Mouse (Mus musculus) embryonic facial prominence, embryonic 15.5 days (tissue): ENCODE results near the gene Negr1. TPM values are rescaled to one million over a fixed set of nuclear protein-coding genes. Genes with fewer than 3 reads are reported as not detected.

Experiments
- ATAC-seq: fragments of 200-750 bp; cut with Nextera tagmentation; 2 replicates; pipeline ENCODE4 v1.8.0; 2017; ENCODE audit warnings: low read depth, moderate TSS enrichment; ENCODE audit not compliant: insufficient number of reproducible peaks, low FRiP score, low TSS enrichment
- H3K27ac ChIP-seq: fragments of 300-500 bp; sonication (generic); replicated peaks from 2 replicates; pipeline ENCODE4 v1.5.1; 2015; ENCODE audit warnings: mild to moderate bottlenecking, inconsistent platforms
- H3K27me3 ChIP-seq: fragments of 300-500 bp; sonication (generic); 2 replicates; pipeline ENCODE4 v1.6.1; 2015; ENCODE audit warnings: inconsistent platforms
- H3K36me3 ChIP-seq: fragments of 300-500 bp; sonication (generic); 2 replicates; pipeline ENCODE4 v1.6.1; 2015; ENCODE audit warnings: mild to moderate bottlenecking, inconsistent platforms
- H3K4me1 ChIP-seq: fragments of 300-500 bp; sonication (generic); 2 replicates; pipeline ENCODE4 v1.6.1; 2015; ENCODE audit warnings: inconsistent platforms
- H3K4me2 ChIP-seq: fragments of 300-500 bp; sonication (generic); replicated peaks from 2 replicates; pipeline ENCODE4 v1.6.1; 2015; ENCODE audit warnings: mild to moderate bottlenecking, inconsistent platforms
- H3K4me3 ChIP-seq: fragments of 300-500 bp; sonication (generic); replicated peaks from 2 replicates; pipeline ENCODE4 v1.5.1; 2015; ENCODE audit warnings: mild to moderate bottlenecking, inconsistent platforms
- H3K9ac ChIP-seq: fragments of 300-500 bp; sonication (generic); 2 replicates; pipeline ENCODE4 v1.6.1; 2015; ENCODE audit warnings: inconsistent platforms
- H3K9me3 ChIP-seq: fragments of 300-500 bp; sonication (generic); replicated peaks from 2 replicates; pipeline ENCODE4 v1.6.1; 2016; ENCODE audit warnings: inconsistent platforms
- WGBS: fragments of 180-500 bp; shearing (Covaris S2); methylation state at CpG from one replicate; pipeline ENCODE4 v1.1.7; 2015; 5-methylcytosine and 5-hydroxymethylcytosine counted together
- polyA plus RNA-seq: library from polyadenylated mRNA; unstranded; fragments of >200 nt; fragmentation: Nextera tagmentation; extraction: Ambion mirVana; gene quantifications from 2 replicates; pipeline ENCODE4 v1.2.1, GENCODE M21; 2015

The Negr1 gene
- polyA plus RNA-seq, 1 experiment from 2014 or later, result 6.1 TPM

- H3K27ac ChIP-seq, result no peak overlapping the region
- H3K9me3 ChIP-seq, result no peaks in the 10 kb centered on the region
- no peaks in the 10 kb centered on the region for H3K27me3 ChIP-seq
- H3K9ac ChIP-seq, result no peak overlapping the region
- no peak overlapping the region for H3K4me2 ChIP-seq
- H3K4me3 ChIP-seq, result no peak overlapping the region
- H3K36me3 ChIP-seq, result no peaks in the 10 kb centered on the region
- WGBS, result 92% methylated on average over 4 of the region's 4 CpGs
- no peaks in the 10 kb centered on the region for H3K4me1 ChIP-seq
- no peak for ATAC-seq
These were observed 29.0 kb downstream of the Negr1 start for GRCm38 (mm10) chr3:156590612-156591011.

- Histone ChIP-seq H3K27me3 (no peaks in the 10 kb centered on the region), H3K36me3 (no peaks in the 10 kb centered on the region), H3K4me1 (no peaks in the 10 kb centered on the region), H3K4me3 (no peak overlapping the region), H3K27ac (no peak overlapping the region), H3K9me3 (no peaks in the 10 kb centered on the region), H3K4me2 (no peak overlapping the region), H3K9ac (no peak overlapping the region)
- 76% methylated on average over 2 of the region's 2 CpGs for WGBS
- ATAC-seq, result no peak
These were observed 29.5 kb downstream of the Negr1 start for GRCm38 (mm10) chr3:156591125-156591524.

- Histone ChIP-seq H3K36me3 (no peaks in the 10 kb centered on the region), H3K9me3 (no peaks in the 10 kb centered on the region), H3K9ac (no peak overlapping the region), H3K27ac (no peak overlapping the region), H3K4me3 (no peak overlapping the region), H3K4me2 (no peak overlapping the region), H3K4me1 (no peaks in the 10 kb centered on the region), H3K27me3 (no peaks in the 10 kb centered on the region)
- 52% methylated on average over 3 of the region's 3 CpGs for WGBS
- no peak for ATAC-seq
These were observed 45.3 kb downstream of the Negr1 start for GRCm38 (mm10) chr3:156606846-156607245.

- no peaks in the 10 kb centered on the region for H3K36me3 ChIP-seq
- ATAC-seq, result no peak
- no peak overlapping the region for H3K27ac ChIP-seq
- H3K9ac ChIP-seq, result no peak overlapping the region
- 78% methylated on average over 2 of the region's 2 CpGs for WGBS
- no peaks in the 10 kb centered on the region for H3K27me3 ChIP-seq
- no peak overlapping the region for H3K4me3 ChIP-seq
- no peaks in the 10 kb centered on the region for H3K9me3 ChIP-seq
- H3K4me2 ChIP-seq, result no peak overlapping the region
- no peaks in the 10 kb centered on the region for H3K4me1 ChIP-seq
These were observed 58.3 kb downstream of the Negr1 start for GRCm38 (mm10) chr3:156619921-156620320.

GRCm38 (mm10) chr3:156628594-156628993, 67.0 kb downstream of the Negr1 start:
- H3K27ac ChIP-seq, result no peak overlapping the region
- WGBS, result 39% methylated on average over 2 of the region's 2 CpGs
- no peaks in the 10 kb centered on the region for H3K4me1 ChIP-seq
- H3K36me3 ChIP-seq, result no peaks in the 10 kb centered on the region
- H3K9ac ChIP-seq, result no peak overlapping the region
- H3K27me3 ChIP-seq, result no peaks in the 10 kb centered on the region
- ATAC-seq, result no peak
- no peak overlapping the region for H3K4me3 ChIP-seq
- no peaks in the 10 kb centered on the region for H3K9me3 ChIP-seq
- no peak overlapping the region for H3K4me2 ChIP-seq

- no peak overlapping the region for H3K27ac ChIP-seq
- H3K9me3 ChIP-seq, result no peaks in the 10 kb centered on the region
- H3K36me3 ChIP-seq, result no peaks in the 10 kb centered on the region
- 27% methylated on average over 3 of the region's 3 CpGs for WGBS
- H3K4me3 ChIP-seq, result no peak overlapping the region
- ATAC-seq, result no peak
- no peak overlapping the region for H3K4me2 ChIP-seq
- no peaks in the 10 kb centered on the region for H3K27me3 ChIP-seq
- H3K9ac ChIP-seq, result no peak overlapping the region
- H3K4me1 ChIP-seq, result no peaks in the 10 kb centered on the region
These were observed 71.3 kb downstream of the Negr1 start for GRCm38 (mm10) chr3:156632942-156633341.

- Histone ChIP-seq H3K36me3 (no peaks in the 10 kb centered on the region), H3K27me3 (no peaks in the 10 kb centered on the region), H3K4me3 (no peak overlapping the region), H3K27ac (no peak overlapping the region), H3K4me2 (no peak overlapping the region), H3K4me1 (no peaks in the 10 kb centered on the region), H3K9ac (no peak overlapping the region), H3K9me3 (no peaks in the 10 kb centered on the region)
- no peak for ATAC-seq
- WGBS, result 62% methylated on average over 3 of the region's 3 CpGs
These were observed 77.8 kb downstream of the Negr1 start for GRCm38 (mm10) chr3:156639382-156639781.

- 77% methylated on average over 3 of the region's 3 CpGs for WGBS
- H3K4me2 ChIP-seq, result no peak overlapping the region
- no peaks in the 10 kb centered on the region for H3K36me3 ChIP-seq
- no peak overlapping the region for H3K9ac ChIP-seq
- H3K27me3 ChIP-seq, result no peaks in the 10 kb centered on the region
- ATAC-seq, result no peak
- no peaks in the 10 kb centered on the region for H3K4me1 ChIP-seq
- H3K27ac ChIP-seq, result no peak overlapping the region
- no peak overlapping the region for H3K4me3 ChIP-seq
- no peaks in the 10 kb centered on the region for H3K9me3 ChIP-seq
These were observed 82.2 kb downstream of the Negr1 start for GRCm38 (mm10) chr3:156643710-156644363.

GRCm38 (mm10) chr3:156648378-156648777, 86.8 kb downstream of the Negr1 start:
- no peaks in the 10 kb centered on the region for H3K9me3 ChIP-seq
- no peaks in the 10 kb centered on the region for H3K27me3 ChIP-seq
- H3K4me2 ChIP-seq, result no peak overlapping the region
- H3K4me3 ChIP-seq, result no peak overlapping the region
- no peak overlapping the region for H3K9ac ChIP-seq
- ATAC-seq, result no peak
- WGBS, result 68% methylated on average over 3 of the region's 3 CpGs
- H3K4me1 ChIP-seq, result no peaks in the 10 kb centered on the region
- H3K27ac ChIP-seq, result no peak overlapping the region
- no peaks in the 10 kb centered on the region for H3K36me3 ChIP-seq

- 97% methylated on average over 2 of the region's 2 CpGs for WGBS
These were observed 101.0 kb downstream of the Negr1 start for GRCm38 (mm10) chr3:156662553-156662952.

GRCm38 (mm10) chr3:156672560-156672959, 111.0 kb downstream of the Negr1 start:
- Histone ChIP-seq H3K27ac (no peak overlapping the region), H3K36me3 (no peaks in the 10 kb centered on the region), H3K9ac (no peak overlapping the region), H3K27me3 (no peaks in the 10 kb centered on the region), H3K4me2 (no peak overlapping the region), H3K9me3 (no peaks in the 10 kb centered on the region), H3K4me1 (no peaks in the 10 kb centered on the region), H3K4me3 (no peak overlapping the region)
- WGBS, result 74% methylated on average over 3 of the region's 3 CpGs
- ATAC-seq, result no peak

More at GRCm38 (mm10) chr3:156662553-156662952, 101.0 kb downstream of the Negr1 start:
- Histone ChIP-seq H3K27ac (no peak overlapping the region), H3K9me3 (no peaks in the 10 kb centered on the region), H3K36me3 (no peaks in the 10 kb centered on the region), H3K4me3 (no peak overlapping the region), H3K4me2 (no peak overlapping the region), H3K27me3 (no peaks in the 10 kb centered on the region), H3K4me1 (no peaks in the 10 kb centered on the region), H3K9ac (no peak overlapping the region)
- no peak for ATAC-seq

- no peaks in the 10 kb centered on the region for H3K36me3 ChIP-seq
- ATAC-seq, result no peak
- no peaks in the 10 kb centered on the region for H3K4me1 ChIP-seq
- H3K9ac ChIP-seq, result no peak overlapping the region
- H3K27ac ChIP-seq, result no peak overlapping the region
- no peaks in the 10 kb centered on the region for H3K27me3 ChIP-seq
- WGBS, result 74% methylated on average over 5 of the region's 5 CpGs
- no peaks in the 10 kb centered on the region for H3K9me3 ChIP-seq
- H3K4me2 ChIP-seq, result no peak overlapping the region
- H3K4me3 ChIP-seq, result no peak overlapping the region
These were observed 128.5 kb downstream of the Negr1 start for GRCm38 (mm10) chr3:156690059-156690605.
